Mouse (Mus musculus) heart, postnatal 4 days (tissue): ENCODE measurements around the gene Stum. TPM values are rescaled to one million over a fixed set of nuclear protein-coding genes. Genes with fewer than 3 reads are reported as not detected.
"Not testable (repeated sequence)": the region's sequence is repeated elsewhere in the genome, so short reads cannot be mapped to it uniquely, and the experiment has no call there.

ENCODE experiments used
- DNase-seq: peaks from one replicate; pipeline ENCODE4 v3.0.0; 2021
- total RNA-seq, 2 experiments: library from RNA; stranded (reverse); gene quantifications; 2 replicates each; pipeline ENCODE4 v1.2.3; 2021

Stum gene
- total RNA-seq, 2 experiments from 2014 or later, result 0.74 to 1.6 TPM

DNA sequence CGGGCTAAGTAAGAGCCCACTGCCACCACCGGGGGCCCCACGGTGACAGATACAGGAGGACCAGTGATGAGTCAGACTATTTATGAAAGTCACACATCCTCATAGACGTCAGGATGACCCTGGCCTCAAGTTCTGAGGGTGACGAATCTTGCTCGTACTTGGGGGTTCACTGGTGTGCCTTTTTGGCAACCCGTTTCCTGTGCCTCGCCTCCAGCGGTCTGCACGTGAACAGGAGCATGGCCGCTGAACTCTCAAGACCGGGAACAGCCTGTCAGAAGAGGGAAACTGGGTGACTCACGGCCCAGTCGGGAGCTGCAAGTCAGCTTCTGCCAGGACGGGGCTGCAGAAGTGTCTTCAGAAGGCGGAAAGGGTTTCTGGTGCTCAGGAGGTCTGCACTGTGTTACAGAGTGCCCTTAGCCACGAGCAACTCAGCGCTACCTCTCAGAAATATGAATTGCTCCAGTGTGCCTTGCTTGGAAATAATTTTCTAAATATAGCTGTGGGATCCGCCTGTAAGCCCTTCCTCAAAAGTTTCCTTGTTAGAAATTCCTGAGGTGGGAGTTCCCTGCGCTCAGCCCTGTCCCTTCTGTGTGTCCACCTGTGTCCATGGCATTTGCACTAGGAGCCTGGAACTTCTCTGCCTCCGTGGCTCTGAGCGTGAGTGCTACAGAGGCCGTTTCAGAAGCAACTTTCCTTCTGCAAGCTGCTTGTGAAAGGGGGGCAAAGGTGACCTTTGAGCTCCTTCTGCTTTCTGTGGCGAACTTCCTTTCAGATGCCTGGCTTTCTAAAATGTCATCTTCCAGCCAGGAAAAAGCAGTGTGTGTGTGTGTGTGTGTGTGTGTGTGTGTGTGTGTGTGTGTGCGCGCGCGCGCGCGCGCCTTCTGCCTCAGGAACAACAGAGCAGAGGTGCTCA lies 79.4 kb downstream of the Stum start:
- peak; percentile 64 for DNase-seq

DNA sequence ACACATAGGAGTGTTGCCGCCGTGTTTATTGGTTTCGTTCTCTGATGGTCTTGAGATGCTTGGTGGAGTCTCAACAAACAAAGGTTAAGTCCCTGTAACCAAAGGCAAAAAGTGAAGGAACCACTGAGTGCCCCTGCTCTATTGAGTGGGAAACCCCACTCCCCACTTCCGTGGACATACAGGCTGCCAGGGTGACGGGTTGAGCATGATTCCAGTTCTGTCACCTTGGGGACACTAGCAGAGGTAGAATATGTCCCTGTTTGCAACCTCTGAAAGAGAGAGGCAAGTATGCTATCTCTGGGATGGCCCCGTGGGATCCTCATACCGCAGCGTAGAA lies 80.0 kb downstream of the Stum start:
- DNase-seq, result no peak

DNA sequence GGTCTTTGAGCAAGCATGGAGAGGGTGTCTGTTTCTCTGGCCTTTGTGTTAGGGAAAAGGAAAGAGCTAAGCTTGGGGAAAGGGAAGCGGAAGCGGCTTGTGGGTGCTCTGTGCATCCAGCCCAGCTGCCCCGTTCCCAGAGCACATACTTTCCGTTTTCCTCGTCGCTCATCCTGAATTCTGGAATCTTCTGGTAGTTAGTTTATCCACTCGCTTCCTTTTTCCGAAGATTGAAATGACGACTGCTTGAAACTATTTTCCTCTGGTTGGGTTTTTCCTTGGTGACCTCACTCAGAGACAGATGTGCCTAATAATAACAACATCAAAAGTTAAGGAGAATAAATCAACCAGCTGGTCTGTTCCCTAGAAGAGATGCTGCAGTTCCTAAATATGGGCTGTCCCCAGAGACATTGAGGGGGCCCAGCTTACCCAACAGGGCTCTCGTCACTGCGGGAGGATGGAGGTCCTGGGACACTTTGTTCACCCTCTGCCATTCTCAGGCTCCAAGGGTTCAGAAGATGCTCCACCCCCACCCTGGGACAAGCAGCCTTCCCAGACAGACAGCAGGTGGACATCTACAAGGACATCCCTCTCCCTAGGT lies 80.7 kb downstream of the Stum start:
- DNase-seq, result peak; percentile 56

DNA sequence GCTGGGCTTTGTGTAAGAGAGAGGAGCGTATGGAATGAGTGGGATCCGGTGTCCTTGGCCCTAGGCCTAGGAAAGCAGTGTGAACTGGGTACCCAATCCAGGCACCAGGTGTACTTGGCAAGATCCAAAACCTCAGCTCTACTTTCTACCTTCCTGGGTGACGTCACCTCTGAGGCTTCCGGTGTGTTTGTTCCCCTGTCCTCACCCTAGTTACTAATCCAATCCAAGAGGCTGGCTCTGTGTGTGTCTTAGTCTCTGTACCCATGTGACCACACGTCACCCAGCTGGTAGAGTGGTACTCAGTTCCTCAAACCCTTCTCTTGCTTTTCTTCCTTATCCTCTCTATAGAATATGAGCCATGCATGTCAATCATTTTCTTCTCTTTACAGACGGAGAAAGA lies 81.6 kb downstream of the Stum start:
- DNase-seq, result no peak

DNA sequence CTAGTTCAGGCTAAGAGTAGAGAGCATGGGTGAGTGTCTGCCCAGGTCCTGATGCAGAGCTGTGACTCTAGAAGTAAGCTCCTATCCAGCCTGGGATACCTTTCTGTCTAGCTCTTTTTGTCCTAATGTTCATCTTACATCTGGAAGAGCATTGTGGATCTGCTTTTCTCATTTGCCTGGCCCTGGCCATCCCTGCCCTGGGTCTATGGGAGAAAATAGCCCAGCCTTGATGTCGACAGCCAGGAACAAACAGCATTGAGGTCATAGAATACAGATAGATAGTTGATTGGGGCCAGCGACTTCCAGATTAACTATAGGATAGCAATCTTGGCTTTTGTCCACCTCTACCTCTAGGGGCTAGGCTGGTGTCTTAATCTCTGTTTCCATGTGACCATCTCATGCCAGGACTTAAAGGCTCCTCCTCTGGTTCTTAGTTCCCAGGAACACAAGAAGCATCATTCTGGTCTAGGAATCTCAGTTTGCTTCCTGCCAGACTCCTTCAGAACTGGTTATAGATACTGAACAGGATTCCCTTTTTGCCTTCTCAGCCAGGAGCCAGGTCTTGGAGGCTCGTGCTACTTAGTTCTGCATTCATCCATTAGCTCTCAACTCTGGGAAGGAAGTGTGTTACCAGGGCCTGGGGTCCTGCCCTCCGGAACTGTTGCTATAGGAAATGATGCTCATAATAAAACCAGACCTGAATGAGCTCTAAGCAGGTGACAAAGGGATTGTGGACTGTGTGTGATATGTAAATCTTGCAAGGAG lies 82.4 kb downstream of the Stum start:
- no peak for DNase-seq

DNA sequence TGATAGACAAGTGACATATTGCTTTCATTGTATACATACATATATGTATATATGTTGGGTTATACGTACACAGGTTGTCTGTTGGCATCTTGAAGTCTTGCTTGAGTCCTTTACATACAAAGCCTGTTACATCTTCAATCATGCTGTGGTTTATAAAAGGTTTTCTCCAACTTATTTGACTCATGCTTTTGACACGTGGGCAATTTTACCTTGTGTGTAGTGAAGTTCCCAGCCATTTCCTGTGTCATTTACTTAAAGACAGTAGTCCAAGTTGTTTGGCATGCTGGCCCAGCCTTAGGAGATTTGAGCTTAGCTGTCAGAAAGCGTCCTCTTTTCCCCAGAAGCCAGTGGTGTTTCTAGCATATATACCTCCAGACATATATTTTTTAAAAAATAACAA lies 84.9 kb downstream of the Stum start:
- DNase-seq, result no peak

DNA sequence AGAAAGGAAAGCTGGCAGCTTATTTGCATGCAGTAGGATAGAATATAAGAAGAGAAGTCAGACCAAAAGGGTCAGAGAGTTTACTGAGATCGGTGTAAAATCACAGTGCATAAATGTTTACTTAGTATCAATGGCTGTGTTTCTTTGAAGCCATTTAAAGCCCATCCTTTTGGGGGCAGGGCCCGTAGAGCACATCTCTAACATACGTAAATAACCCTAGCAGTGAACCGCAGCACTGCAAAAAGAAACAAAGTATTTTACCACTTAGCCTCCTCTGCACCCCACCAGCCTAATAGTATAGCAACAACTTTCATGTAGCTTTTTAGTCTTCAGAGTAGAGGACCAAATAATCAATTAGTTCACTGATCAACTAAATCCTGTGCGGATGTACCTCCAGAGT lies 85.6 kb downstream of the Stum start:
- no peak for DNase-seq

DNA sequence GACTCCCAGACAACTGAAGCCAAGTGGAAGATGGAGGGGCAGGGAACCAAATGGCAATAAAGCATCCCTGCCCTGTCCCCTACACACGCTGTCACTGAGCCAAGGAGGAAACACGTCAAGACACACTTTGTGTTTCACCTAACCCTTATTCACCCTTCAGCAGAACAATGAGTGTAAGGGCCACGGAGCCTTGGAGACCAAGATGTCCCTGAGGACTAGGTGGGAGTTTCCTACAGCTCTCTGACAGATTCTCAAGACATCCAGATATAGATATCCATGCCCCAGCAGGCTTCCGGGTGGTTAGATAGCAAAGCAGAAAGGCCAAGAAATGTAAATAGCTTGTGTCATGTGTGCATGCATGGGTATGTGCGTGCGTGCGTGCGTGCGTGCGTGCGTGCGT lies 89.4 kb downstream of the Stum start:
- DNase-seq, result peak; percentile 55

DNA sequence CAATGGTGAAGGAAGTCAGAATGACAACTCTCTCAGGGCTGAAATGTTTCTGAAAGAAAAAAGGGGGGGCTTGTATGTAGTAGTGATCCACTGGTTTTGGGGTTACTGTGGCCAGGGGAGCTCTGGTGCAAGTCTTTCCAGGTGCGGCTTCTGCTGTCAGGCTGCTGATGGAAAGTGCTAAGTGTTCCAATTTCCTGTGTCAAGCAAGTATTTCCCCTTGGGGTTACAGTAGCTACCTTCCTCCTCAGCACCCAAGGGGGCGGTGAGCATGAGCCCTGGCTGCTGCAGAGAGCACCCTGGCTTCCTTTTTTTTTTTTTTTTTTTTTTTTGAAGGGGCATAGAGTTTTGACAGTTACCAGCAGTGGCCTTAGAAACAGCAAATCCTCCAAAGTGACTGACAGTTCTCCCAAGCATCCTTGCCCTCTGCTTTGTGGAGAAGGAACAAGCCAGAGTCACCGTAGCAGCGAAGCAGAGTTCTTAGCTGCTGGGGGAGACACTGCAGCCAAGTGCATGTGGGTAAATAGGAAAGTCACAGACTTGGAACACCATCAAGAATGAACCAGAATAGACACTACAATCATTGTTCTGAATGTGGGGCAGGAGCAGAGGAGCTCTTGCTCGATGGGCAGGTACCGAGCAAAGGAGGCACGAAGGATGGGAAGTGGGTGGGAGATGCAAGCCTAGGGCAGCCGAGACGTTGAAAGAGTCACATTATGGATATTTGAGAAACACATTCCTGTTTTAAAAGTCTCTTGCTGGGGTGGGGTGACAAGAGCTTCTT lies 90.1 kb downstream of the Stum start:
- DNase-seq, result no peak

DNA sequence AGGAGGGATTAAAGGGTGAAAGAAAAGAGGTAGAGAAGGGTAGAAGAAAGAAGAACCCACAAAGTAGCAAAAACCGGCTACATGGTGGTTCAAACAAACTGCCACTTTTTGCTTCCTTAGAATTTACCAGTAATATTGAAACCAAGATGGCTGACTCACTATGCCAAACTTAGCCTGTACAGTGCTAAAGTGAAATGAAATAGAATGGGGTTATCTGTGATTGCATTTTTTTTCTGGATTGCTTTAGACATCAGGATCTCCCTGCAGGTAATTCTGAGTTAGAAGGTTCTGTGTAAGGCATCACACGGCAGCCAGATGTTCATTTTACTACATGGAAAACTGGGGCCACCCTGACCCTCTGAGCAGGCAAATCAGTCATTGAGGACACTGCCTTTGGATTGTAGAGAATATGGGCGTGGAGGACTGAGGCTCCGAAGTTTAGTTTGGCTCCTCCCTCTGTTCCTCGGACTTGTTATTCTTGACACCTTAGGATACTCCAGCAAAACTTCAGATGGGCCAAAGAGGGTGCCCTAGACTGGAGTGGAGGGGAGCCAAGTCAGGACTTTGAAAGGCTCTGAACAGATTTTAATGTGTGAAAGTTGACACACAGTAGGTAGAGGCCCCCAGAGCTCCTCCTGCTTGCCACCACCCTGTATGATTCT lies 91.0 kb downstream of the Stum start:
- no peak for DNase-seq

DNA sequence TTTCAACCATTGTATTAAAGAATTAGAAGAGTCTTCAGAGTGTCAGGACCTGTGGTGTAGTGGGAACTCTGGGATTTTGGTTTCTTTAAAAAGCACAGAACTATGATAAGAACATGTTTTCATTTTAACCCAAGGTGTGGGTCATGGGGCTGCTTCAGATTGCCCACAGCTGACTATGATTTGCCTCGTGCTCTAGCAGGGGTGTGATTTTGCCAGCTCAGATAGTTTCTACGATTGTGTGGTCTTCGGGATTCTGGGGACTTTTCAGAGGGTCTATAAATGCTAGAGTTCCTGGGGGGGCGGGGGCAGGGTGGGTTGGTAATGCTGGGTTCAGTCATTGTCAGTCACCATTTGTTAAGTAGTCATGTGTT lies 91.7 kb downstream of the Stum start:
- no peak for DNase-seq

DNA sequence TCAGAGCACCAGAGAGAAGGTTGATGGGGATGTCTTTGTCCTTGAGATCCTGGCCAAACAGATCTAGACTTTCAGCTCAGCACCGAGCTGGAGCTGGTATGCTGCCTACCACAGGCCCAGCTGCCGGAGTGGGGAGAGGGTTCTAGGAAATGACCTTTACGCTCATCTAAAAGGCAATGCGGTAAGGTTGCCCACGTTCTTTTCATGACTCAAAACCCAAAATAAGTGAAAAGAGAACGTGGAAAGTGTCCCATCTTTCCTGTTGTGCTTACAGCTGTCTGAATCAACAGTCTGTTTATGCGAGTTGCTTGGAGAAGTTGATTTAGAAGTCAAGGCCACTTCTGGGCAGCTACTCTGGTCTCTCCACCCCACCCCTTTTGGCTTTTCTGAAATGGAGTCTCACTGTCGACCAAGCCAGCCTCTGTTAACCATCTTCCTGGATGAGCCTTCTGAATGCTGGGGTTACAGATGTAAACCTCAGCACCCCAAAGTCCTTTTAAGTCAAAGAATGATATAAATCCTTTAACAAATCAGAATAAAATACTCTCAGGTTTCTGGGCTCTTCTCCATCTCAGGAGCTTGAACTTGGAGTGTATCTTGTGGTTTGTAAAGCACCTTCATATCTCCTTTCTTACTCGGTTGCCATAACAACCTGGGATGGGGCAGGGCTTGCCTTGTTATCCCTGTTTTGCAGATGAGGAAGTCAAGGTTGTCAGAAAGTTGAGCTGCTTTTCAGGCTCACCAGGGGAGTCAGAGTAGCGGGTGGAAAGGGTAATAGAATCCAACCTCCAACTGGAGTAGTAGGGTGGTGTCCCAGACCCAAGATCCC lies 92.3 kb downstream of the Stum start:
- no peak for DNase-seq

DNA sequence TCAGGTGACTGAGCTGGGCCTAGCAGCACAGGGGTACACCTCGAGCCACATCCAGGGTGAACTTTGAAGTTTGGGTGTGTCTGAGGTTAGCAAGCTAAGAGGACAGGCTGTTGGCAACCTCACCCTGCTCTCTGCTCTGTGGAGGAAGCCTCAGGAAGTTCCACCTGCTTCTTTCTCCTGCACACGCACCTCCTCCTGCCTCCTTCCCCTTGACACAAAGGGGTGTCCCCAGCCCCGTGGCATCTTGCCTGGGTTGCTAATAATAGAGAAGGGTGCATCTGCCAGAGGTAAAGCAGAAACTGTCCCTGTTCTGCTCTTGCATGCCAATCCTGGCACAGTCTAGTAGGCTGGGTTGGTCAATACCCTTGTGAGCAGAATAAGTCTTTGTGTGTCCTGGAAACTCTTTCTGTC lies 93.0 kb downstream of the Stum start:
- peak; percentile 48 for DNase-seq

DNA sequence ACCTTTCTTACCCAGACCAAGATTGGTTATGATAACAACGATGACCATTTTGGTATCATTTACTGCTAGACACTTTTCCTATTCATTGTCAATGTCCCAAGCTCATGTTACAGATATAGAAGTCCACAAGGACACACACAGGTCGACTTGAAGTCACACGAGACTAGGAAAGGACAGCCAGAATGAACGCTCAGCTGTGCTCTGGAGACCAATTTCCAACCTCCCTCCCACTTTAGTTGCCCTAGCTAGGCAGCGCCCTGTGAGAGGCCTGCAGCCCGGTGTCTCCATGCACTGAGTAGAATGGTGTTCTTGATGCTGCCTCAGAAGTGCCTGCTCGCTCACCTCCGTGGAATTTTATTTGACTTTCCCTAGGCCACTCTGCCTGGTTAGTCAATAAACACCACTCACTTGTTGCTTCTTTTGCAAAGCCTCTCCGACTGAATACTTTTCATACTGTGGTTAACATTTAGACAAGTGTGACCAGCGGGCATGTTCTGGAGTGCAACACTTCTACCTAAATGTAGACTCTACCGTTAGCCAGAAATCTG lies 94.0 kb downstream of the Stum start:
- not testable (repeated sequence) for DNase-seq

DNA sequence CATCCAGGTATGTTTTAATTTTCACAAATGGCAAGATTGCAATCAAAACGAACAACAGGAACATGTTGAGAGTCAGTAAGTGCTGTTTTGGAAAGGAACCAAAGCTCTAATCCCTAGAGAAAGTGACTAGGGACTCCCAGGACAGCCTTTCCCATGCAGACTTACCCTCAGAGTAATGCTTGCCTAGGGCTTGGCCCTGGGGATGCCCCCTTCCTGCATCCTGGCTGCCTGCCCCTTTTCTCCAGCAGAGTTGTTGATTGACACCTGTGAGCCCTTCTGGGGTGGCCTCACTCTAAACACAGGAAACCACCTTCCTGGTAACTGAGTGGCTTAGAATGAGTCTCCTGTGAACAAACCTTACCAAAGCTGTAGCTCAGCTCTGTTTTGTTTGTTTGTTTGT lies 94.8 kb downstream of the Stum start:
- DNase-seq, result no peak

DNA sequence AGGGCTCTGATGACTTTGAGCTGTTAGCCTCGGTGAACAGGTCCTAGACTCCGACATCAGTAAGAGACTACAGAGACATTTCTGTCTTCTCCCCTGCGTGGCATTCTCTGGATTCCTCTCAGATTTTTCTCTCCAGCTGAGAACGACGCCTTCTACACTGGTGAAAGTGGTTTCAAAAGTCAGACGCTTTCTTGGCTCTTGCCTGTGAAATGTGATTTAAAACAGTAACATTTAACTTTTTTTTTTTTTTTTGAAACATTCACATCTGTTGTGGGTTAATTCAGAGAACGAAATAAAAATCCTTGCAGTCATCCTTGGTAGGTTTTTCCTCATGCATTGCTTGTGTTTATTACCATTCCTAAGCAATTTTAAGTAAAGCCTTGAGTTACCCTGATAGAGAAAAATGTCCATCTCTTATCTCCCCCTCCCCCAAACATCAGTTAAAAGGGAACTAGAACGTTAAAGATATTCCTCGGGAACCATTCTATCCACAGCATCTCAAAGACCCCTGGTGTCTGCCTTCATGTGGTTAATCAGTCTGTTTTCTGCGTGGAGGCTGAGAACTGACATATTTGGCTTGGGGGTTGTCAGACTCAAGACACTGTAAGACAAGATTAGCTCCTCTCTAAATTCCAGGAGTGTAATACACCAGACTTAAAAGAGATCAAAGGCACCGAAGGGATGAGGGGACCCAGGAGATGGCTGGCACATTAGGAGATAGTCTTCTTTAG lies 95.4 kb downstream of the Stum start:
- no peak for DNase-seq

DNA sequence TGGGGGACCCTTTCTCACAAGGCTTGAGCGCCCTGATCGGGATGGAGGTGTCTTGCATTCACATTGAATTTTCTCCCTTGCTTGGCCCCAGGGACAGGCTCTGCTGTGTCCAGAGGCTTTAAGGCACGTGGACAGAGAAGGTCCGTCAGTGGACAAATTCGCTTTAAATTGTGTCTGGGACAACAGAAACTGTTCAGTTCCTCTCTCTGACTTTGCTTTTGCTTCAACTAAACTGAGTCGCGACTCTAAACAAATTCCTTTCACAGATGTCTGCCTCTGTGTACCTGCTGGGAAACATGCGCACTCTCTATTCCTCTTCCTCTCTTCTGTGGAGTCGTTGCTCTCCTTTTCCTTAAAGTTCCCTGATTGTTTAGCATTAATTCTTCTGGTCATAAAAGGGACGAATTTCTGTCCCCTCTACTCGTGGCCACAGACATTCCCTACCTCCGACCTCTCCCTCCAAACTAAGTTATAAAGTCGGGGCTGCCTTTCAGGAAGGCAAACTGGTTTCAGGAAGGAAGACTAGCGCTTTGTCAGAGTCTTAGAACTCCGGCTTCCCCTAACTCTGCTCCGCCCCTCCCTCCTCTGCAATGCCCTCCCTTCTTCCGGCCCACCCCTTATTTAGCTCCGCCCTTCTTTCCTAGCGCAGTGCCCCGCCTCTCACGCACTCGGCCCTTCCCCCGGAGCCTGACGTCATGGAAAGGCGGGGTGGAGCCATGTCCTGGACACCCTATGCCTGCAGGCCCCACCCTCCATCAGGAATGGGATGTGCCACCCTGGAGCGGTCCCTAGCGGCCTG lies 96.2 kb downstream of the Stum start:
- peak; percentile 99 for DNase-seq

DNA sequence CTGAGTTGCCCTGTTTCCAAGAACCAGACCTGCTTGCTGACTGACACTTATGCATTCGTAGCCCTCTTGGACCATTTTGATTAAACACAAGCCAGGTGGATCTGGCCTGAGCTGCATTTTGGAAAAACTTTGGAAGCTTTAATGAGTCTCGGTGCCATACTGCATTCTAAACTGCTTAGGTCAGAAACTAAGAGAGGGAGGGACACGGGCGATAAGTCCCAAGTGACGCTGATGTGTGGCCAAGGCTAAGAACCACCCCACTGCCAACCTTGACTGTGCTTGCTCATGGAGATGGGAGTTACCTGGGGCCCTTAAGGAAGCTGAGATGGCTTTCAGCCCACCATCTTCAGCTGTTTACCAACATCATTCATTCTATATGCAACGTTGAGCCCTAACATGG lies 98.0 kb downstream of the Stum start:
- DNase-seq, result no peak

DNA sequence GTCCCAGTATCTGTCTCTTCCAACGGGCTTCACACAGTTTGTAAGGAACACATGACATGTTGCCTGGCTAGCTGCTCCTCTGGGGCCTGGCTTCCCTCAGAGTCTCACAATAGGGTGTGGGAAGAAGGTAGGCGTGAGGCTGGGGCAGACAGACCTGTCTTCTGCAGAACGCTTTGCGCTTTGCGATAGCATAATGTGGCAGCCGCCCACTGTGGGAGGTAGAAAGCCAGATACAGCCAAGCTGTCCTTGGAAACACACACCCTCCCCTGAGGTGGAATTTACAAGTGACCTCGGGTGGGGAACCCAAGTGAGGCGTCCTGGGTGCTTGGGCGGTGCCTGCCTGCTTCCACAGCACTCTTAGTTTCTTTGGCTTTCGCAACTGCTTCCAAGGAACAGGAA lies 98.8 kb downstream of the Stum start:
- no peak for DNase-seq
